Comparison of ENCODE assay signal across 15 mouse cellular contexts in genomic region chr7:66158616-66159129, GRCm38 (mm10).
"Had no signal": no experiment of that assay in that cellular context is flagged by ENCODE, and none has a peak within 500 bp of the region (broad histone marks: within the 10 kb centered on the region; RNA-seq: fewer than 3 reads in every experiment).

No protein-coding gene starts in this region.

- DNase-seq: lung, adult 18-20 months; lung, embryonic 14.5 days; lung, postnatal 10 days; lung, postnatal 4 days; midbrain, embryonic 14.5 days; right cerebral cortex, postnatal 14 days; right cerebral cortex, postnatal 4 days; spleen, adult 18-20 months; thymus, adult 18-20 months; thymus, postnatal 14 days; thymus, postnatal 36 days had no signal

- H3K9ac ChIP-seq: lung, embryonic 14.5 days; neural tube, embryonic 12.5 days had no signal

- H3K27me3 ChIP-seq: neural tube, embryonic 12.5 days had no signal

- H3K9me3 ChIP-seq: midbrain, embryonic 10.5 days; neural tube, embryonic 12.5 days had no signal

- H3K27ac ChIP-seq: midbrain, embryonic 10.5 days; neural tube, embryonic 12.5 days had no signal

- H3K4me3 ChIP-seq: midbrain, embryonic 10.5 days; myocyte; neural tube, embryonic 12.5 days had no signal

- H3K36me3 ChIP-seq: neural tube, embryonic 12.5 days had no signal

- H3K4me2 ChIP-seq: lung, embryonic 14.5 days; neural tube, embryonic 12.5 days had no signal

- ATAC-seq: midbrain, embryonic 16.5 days had no signal
